Mouse (Mus musculus): Measurements from ENCODE around the gene Tmem215. TPM values are rescaled to one million over a fixed set of nuclear protein-coding genes. Genes with fewer than 3 reads are reported as not detected.

Gene Tmem215
- total RNA-seq (2015) (0.78 and 1.1 TPM in 2 replicates), total RNA-seq (2017) (0.71 and 1.5 TPM in 2 replicates)

GRCm38 (mm10) chr4:40471880-40472279, at the start of gene Tmem215:
Gene Tmem215 (plus strand): TSS chr4:40472180.
- ATAC-seq (replicated peaks; ENCODE audit: poor library complexity) = no peak

GRCm38 (mm10) chr4:40431916-40432315, 40.1 kb upstream of the Tmem215 start:
- peak; percentile 95 for ATAC-seq (replicated peaks; ENCODE audit: poor library complexity)

GRCm38 (mm10) chr4:40433379-40433778, 38.6 kb upstream of the Tmem215 start:
- ATAC-seq (replicated peaks; ENCODE audit: poor library complexity) = peak; percentile 81

- ATAC-seq (replicated peaks; ENCODE audit: poor library complexity) = no peak
These were observed 37.6 kb upstream of the Tmem215 start for GRCm38 (mm10) chr4:40434388-40434787.

GRCm38 (mm10) chr4:40443565-40443964, 28.4 kb upstream of the Tmem215 start:
- ATAC-seq (replicated peaks; ENCODE audit: poor library complexity) = peak; percentile 69

- ATAC-seq (replicated peaks; ENCODE audit: poor library complexity) = peak; percentile 87
These were observed 935 bp downstream of the Tmem215 start for GRCm38 (mm10) chr4:40472700-40473530.

- ATAC-seq (replicated peaks; ENCODE audit: poor library complexity) = no peak
These were observed 1.9 kb downstream of the Tmem215 start for GRCm38 (mm10) chr4:40473911-40474310.

GRCm38 (mm10) chr4:40477963-40478362, 6.0 kb downstream of the Tmem215 start:
- ATAC-seq (replicated peaks; ENCODE audit: poor library complexity) = no peak

GRCm38 (mm10) chr4:40486546-40486945, 14.6 kb downstream of the Tmem215 start:
- ATAC-seq (replicated peaks; ENCODE audit: poor library complexity) = no peak

- no peak for ATAC-seq (replicated peaks; ENCODE audit: poor library complexity)
These were observed 19.8 kb downstream of the Tmem215 start for GRCm38 (mm10) chr4:40491731-40492130.

GRCm38 (mm10) chr4:40496354-40496753, 24.4 kb downstream of the Tmem215 start:
- 0 out of 2 replicates have a peak, but pooled peaks have one; percentile 20 for ATAC-seq (replicated peaks; ENCODE audit: poor library complexity)

GRCm38 (mm10) chr4:40496828-40497227, 24.8 kb downstream of the Tmem215 start:
- ATAC-seq (replicated peaks; ENCODE audit: poor library complexity) = no peak

GRCm38 (mm10) chr4:40499812-40500591, 28.0 kb downstream of the Tmem215 start:
- no peak for ATAC-seq (replicated peaks; ENCODE audit: poor library complexity)

GRCm38 (mm10) chr4:40502459-40502858, 30.5 kb downstream of the Tmem215 start:
- no peak for ATAC-seq (replicated peaks; ENCODE audit: poor library complexity)

GRCm38 (mm10) chr4:40509534-40509933, 37.6 kb downstream of the Tmem215 start:
- ATAC-seq (replicated peaks; ENCODE audit: poor library complexity) = no peak

GRCm38 (mm10) chr4:40513235-40513634, 41.3 kb downstream of the Tmem215 start:
- ATAC-seq (replicated peaks; ENCODE audit: poor library complexity) = no peak

GRCm38 (mm10) chr4:40518545-40519324, 46.8 kb downstream of the Tmem215 start:
- ATAC-seq (replicated peaks; ENCODE audit: poor library complexity) = no peak

Measured in megakaryocyte progenitor cell, adult 5-6 weeks (primary cell).